Mouse (Mus musculus) forebrain, postnatal 0 days (tissue): ENCODE measurements around the gene Sgcb. TPM values are rescaled to one million over a fixed set of nuclear protein-coding genes. Genes with fewer than 3 reads are reported as not detected.
"Not testable (repeated sequence)": the region's sequence is repeated elsewhere in the genome, so short reads cannot be mapped to it uniquely, and the experiment has no call there.

ENCODE experiments used
- ATAC-seq: fragments of 200-750 bp; cut with Nextera tagmentation; 2 replicates; pipeline ENCODE4 v1.8.0; 2017; ENCODE audit warnings: mild to moderate bottlenecking, moderate library complexity
- DNase-seq: peaks from one replicate; pipeline ENCODE4 v3.0.0-alpha.2; 2015
- H3K27ac ChIP-seq: fragments of 300-500 bp; sonication (generic); 2 replicates; pipeline ENCODE4 v1.5.1; 2014; ENCODE audit warnings: low read depth, mild to moderate bottlenecking, antibody characterized with exemption, low read length, moderate library complexity, mixed read lengths
- H3K27me3 ChIP-seq: fragments of 300-500 bp; sonication (generic); 2 replicates; pipeline ENCODE4 v1.6.1; 2014; ENCODE audit warnings: mild to moderate bottlenecking, low read length, mixed read lengths; ENCODE audit not compliant: insufficient read depth
- H3K36me3 ChIP-seq: fragments of 300-500 bp; sonication (generic); 2 replicates; pipeline ENCODE4 v1.6.1; 2014; ENCODE audit warnings: mild to moderate bottlenecking, moderate library complexity; ENCODE audit not compliant: insufficient read depth
- H3K4me1 ChIP-seq: fragments of 300-500 bp; sonication (generic); 2 replicates; pipeline ENCODE4 v1.6.1; 2014; ENCODE audit warnings: antibody characterized with exemption; ENCODE audit not compliant: insufficient read depth
- H3K4me2 ChIP-seq: fragments of 300-500 bp; sonication (generic); 2 replicates; pipeline ENCODE4 v1.6.1; 2014; ENCODE audit warnings: low read depth, mild to moderate bottlenecking, moderate library complexity
- H3K4me3 ChIP-seq: fragments of 300-500 bp; sonication (generic); 2 replicates; pipeline ENCODE4 v1.5.1; 2014; ENCODE audit warnings: low read depth, low read length, mixed read lengths
- H3K9ac ChIP-seq: fragments of 300-500 bp; sonication (generic); 2 replicates; pipeline ENCODE4 v1.6.1; 2014; ENCODE audit warnings: mild to moderate bottlenecking
- H3K9me3 ChIP-seq: fragments of 300-500 bp; sonication (generic); 2 replicates; pipeline ENCODE4 v1.6.1; 2016; ENCODE audit warnings: low read length
- CTCF ChIP-seq: sonication (generic); IDR thresholded peaks from 2 replicates; pipeline ENCODE4 v1.5.1; 2016; ENCODE audit warnings: antibody characterized with exemption, control low read depth, low read depth
- WGBS: fragments of 180-500 bp; shearing (Covaris S2); extraction: QIAGEN DNeasy Blood & Tissue Kit; methylation state at CpG from one replicate; pipeline ENCODE4 v1.1.7; 2014; 5-methylcytosine and 5-hydroxymethylcytosine counted together
- polyA plus RNA-seq: library from polyadenylated mRNA; unstranded; fragments of >200 nt; fragmentation: Nextera tagmentation; extraction: Ambion mirVana; gene quantifications from 2 replicates; pipeline ENCODE4 v1.2.1, GENCODE M21; 2015
- total RNA-seq: library from RNA; depleted of rRNA; stranded (reverse); fragments of >200 nt; gene quantifications from 2 replicates; pipeline ENCODE4 v1.2.3, GENCODE M21; 2014; rRNA removed

Gene Sgcb
- total and polyA plus RNA-seq, 2 experiments from 2014 or later: 17.1 to 37.8 TPM

DNA sequence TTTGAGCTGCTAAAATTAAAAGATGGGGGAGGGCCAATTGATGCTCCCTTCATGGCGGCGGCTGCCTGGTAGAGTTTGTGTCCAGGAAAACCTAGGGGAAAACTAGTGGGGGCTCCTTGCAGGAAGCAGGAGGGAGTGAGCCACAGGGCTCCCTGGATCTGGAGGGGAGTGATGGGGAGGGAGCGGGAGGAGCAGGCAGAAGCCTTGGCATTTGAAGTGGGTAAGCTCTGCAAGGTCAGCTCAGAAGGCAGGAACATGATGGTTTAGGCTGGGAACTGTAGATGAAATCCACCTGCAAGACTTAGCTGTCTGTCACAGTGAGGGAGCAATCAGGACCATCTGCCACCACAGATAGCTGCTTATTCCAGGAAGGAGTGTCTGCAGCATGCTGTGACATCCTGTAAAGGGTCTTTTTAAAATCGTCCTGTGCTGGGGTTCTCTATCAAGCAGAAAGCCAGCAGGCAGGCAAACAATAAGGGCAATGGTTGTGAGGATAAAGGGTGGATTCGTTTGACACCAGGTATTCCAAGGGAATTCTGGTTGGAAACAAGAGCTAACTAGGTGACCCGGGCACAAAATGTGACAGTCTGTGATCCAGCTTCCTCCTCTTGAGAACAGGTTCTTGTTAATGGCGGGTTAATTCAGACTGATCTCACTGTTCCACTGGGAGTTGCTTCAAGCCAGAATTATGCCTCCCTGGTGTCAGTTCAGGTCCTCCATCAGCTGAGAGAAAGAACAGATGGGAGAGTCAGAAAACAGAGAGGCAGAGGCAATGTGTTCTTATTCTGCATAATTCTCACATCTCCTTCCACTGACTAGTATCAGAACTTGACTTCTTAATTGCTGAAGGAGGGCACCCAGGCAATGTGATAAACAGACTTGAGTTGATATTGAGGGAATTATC is 62.1 kb downstream of the Sgcb start:
- Histone ChIP-seq H3K27me3 (no peaks in the 10 kb centered on the region), H3K4me3 (no peak overlapping the region), H3K9ac (0 out of 2 replicates have a peak overlapping the region, but pooled peaks have one; percentile 18), H3K36me3 (no peaks in the 10 kb centered on the region), H3K4me1 (peaks cover 9% of the 10 kb centered on the region), H3K9me3 (no peaks in the 10 kb centered on the region), H3K27ac (peak overlapping the region; percentile 71), H3K4me2 (no peak overlapping the region)
- no peak for TF ChIP-seq CTCF
- 20% methylated on average over 7 of the region's 7 CpGs for WGBS
- ATAC-seq (peak; percentile 84), DNase-seq (peak; percentile 45)

DNA sequence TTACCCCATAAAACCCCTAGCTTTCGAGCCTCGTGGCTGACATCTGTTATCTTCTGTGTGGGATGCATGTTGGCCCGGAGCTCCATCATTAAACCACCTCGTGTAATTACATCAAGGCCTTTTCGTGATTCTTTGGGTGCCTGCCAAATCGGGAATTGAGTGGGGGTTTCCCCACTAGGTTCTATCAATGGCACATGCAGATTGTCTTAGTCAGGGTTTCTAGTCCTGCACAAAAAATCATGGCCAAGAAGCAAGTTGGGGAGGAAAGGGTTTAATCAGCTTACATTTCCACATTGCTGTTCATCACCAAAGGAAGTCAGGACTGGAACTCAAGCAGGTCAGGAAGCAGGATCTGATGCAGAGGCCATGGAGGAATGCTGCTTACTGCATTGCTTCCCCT is 63.6 kb downstream of the Sgcb start:
- H3K9me3 ChIP-seq: not testable (repeated sequence)

More for the DNA sequence above, 63.6 kb downstream of the Sgcb start:
- H3K4me1 ChIP-seq, H3K27ac ChIP-seq, H3K27me3 ChIP-seq, H3K4me2 ChIP-seq, DNase-seq, H3K4me3 ChIP-seq, H3K9ac ChIP-seq, ATAC-seq, H3K36me3 ChIP-seq: not testable (repeated sequence)
- WGBS: 33% methylated on average over 6 of the region's 6 CpGs

Other genes starting within 250 kb of the Sgcb start
- 0.14 and 1.5 TPM in 2 replicates for gene Cwh43, start 241.7 kb downstream of the Sgcb start, total RNA-seq
- gene Cwh43, start 241.7 kb downstream of the Sgcb start, polyA plus RNA-seq: 0.51 and 0.65 TPM in 2 replicates
- gene Dcun1d4, start 166.8 kb downstream of the Sgcb start, total RNA-seq: 27.4 and 28.2 TPM in 2 replicates
- gene Dcun1d4, start 166.8 kb downstream of the Sgcb start, polyA plus RNA-seq: 33.7 and 42.4 TPM in 2 replicates
- gene Lrrc66, start 15.3 kb downstream of the Sgcb start, total RNA-seq: 0.14 TPM in 1 of 2 replicates, not detected in the other
- gene Lrrc66, start 15.3 kb downstream of the Sgcb start, polyA plus RNA-seq: not detected in 2 replicates
- 1.5 and 2.6 TPM in 2 replicates for gene Spata18, start 3.6 kb upstream of the Sgcb start, total RNA-seq
- gene Spata18, start 3.6 kb upstream of the Sgcb start, polyA plus RNA-seq: 1.1 and 2.2 TPM in 2 replicates